Mouse (Mus musculus) erythroblast, embryonic 14.5 days (primary cell): Measurements from ENCODE around the gene Cnnm1.

ENCODE experiments used
- GATA1 ChIP-seq: IDR thresholded peaks from 2 replicates; pipeline ENCODE4 v1.6.1; 2012; ENCODE audit warnings: low read length, inconsistent platforms, mixed read lengths
- TAL1 ChIP-seq: IDR thresholded peaks from 3 replicates; pipeline ENCODE4 v1.6.1; 2012; ENCODE audit warnings: low read length, inconsistent platforms, mixed read lengths

GRCm38 (mm10) chr19:43505441-43505840 is 65.2 kb downstream of the Cnnm1 start:
- TF ChIP-seq TAL1 (no peak), GATA1 (no peak)
